Mouse (Mus musculus) cerebellum, adult 11 months (tissue): ENCODE measurements around the gene H1foo.

Source experiments
- DNase-seq: peaks from one replicate; pipeline ENCODE4 v3.0.0; 2022

Gene H1foo

GRCm38 (mm10) chr6:115987096-115987747, 42.5 kb downstream of the H1foo start:
- no peak for DNase-seq

- no peak for DNase-seq
These were observed 44.3 kb downstream of the H1foo start for GRCm38 (mm10) chr6:115989032-115989431.

GRCm38 (mm10) chr6:115989607-115990006, 44.9 kb downstream of the H1foo start:
- no peak for DNase-seq

DNA sequence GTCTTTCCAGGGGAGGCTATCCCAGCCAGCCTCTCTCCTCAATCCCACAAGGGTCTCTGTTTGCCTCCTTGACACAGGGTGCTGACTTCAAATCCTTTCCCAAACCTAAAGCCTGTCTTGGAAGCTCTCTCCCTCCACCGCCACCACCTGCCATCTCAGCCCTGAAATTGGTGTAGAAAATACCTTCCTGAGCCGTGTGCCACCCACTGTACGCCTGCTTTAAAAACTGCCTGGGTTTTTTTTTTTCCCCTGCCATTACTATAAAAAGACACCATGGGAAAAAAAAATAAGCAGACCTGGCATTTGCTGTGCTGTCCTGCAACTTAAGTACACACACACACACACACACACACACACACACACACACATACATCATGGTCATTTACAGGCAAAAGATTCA, 45.3 kb downstream of the H1foo start:
- DNase-seq = no peak

DNA sequence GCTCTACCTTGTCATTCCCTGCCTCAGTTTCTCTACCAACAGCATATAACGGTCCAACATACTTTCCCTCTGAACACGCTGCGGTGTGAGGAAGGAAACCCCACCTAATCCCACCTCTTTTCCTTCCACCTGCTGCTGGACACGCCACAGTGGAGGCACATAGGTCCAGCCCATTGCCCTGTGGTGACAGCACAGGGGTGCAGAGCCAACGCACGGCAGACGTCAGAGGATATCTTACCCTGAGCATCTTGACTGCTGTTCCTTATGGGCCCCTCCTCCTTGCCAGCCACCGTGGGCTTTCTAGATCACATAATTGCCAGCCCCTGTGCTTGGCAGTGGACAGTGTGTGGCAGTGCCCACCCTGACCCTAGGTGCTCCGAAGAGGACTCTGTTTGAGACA, 45.7 kb downstream of the H1foo start:
- DNase-seq = no peak

GRCm38 (mm10) chr6:115991108-115991880, 46.6 kb downstream of the H1foo start:
- no peak for DNase-seq

GRCm38 (mm10) chr6:115991881-115992620, 47.3 kb downstream of the H1foo start:
- no peak for DNase-seq

DNA sequence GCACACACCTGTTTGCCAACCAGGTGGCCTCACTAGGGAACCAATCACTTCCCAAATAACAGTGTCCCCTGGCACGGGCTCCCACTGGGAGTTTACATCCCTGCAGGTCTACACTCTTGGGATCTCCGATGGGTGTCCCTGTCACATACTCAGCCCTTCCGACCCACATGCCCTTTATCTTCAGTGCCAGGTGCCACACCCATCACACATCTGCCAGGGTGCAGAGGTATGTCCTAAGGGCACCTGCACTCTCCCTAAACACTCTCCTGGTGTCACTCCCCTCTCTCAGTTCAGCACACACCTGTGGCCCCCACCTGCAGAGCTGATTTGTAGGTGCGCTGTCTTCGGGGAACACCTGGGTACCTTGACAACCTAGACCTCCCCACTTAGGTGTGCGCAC, 48.2 kb downstream of the H1foo start:
- DNase-seq = no peak

DNA sequence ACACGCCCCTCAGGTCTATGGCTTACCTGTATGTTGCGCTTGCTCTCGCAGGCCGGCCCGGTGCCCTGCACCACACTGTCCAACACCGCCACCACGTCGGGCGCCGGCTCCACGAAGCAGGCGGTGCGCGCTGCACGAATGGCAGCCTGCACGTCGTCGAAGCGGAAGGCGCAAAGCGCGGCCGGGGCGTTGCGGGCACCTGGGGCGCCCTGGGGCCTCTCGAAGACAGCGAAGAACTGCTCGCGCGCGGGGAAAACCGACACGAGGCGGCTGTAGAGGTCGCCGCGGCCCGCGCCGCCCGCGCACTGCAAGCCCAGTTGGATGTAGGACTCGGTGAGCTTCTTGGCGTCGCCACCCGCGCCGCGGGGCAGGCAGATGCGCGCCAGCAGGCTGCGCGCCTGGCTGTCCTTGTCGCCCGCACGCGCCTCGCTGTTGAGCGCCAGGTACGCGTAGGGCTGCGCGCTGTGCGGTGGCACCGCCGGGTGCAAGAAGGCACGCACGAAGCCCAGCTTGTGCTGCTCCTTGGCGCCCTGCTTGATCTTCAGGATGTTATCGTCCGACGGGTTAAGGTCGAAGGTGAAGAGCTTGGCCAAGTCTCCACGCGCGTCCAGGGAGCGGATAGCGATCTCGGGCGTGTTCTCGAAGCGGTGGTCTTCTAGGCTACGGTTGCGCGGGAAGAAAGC, 48.9 kb downstream of the H1foo start:
- DNase-seq = no peak

- DNase-seq = peak; percentile 54
These were observed 49.6 kb downstream of the H1foo start for GRCm38 (mm10) chr6:115994146-115994876.

- peak; percentile 84 for DNase-seq
These were observed 50.3 kb downstream of the H1foo start, which contains the start of gene Plxnd1 for GRCm38 (mm10) chr6:115994877-115995520. TSS of gene Plxnd1 (minus strand) at chr6:115995005.

DNA sequence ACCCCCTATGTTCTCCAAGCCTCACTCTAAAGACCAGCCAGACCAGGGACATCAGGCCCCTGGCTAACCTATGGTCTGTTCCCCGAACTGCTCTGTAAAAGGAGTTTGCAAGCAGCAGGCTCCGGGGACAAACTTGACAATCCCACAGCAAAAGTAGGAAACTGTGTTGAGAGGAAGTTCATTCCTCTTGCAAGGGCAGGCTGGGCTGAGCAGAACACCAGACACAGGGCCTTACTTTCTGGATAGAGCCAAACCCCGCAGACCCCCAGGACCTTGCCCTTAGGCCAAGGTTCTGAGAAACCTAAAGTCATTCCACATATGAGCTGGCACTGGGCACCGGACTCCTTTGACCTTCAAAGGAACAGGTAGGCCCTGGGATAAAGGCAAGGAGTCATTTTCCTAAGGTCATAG, 50.8 kb downstream of the H1foo start:
- no peak for DNase-seq

DNA sequence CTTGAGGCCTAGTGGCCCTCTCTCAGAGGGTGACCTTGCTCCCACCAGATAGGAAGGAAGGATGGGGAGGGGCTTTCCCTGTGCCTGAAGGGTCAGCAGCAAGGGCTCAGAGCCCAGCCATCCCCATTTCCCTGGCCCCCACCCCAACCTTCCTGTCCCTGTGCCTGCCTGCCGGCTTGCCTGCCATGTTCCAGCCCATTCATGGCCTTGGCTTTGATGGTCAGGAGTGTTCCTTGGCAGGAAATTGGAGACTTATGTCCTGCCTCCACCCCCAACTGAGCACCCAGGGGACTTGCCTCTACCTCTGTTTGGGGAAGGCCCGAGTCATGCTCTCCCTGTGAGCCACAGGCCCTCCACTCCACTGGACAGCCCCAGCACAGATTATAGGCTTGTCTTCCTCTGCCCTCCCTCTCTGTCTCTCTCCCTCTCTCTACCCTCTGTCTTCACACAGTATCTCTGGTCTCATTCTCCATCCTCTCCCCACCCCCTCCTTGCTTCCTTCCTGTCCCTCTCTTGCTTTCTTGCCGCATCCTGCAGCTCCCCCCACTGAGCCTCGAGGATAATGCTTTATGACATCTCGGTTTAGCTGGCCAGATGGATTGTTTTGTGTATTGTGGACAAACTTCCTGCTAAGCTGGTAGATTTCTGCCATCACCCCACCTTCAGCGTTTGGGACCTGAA, 51.6 kb downstream of the H1foo start:
- no peak for DNase-seq

DNA sequence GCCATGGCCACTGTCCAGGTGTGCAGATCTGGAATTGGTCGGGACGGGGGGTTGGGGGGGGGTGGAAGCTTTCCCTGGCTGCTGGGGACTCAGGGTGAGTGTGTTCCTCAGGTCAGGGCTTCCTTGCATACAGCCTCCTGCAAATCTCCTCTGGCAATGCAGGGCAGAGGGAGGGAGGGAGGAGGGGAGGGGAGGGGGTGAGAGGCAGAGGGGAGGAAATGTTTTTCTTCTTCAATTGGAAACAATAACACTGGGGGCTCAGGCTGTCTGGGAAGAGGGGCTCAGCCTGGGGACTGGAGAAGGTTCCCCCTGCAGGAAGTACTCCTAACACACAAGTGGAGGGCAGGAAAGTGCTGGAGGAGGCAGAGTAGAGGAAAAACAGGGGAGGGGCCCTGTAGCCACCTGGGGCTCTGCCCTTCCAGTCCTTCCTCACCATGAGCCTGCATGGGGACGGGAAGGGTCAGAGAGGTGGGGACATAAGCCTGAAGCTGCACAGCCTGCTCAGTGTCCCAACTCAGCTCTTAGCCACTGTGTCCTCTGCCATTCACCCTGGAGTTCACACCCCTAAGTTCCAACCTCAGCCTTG, 53.1 kb downstream of the H1foo start:
- DNase-seq = no peak

DNA sequence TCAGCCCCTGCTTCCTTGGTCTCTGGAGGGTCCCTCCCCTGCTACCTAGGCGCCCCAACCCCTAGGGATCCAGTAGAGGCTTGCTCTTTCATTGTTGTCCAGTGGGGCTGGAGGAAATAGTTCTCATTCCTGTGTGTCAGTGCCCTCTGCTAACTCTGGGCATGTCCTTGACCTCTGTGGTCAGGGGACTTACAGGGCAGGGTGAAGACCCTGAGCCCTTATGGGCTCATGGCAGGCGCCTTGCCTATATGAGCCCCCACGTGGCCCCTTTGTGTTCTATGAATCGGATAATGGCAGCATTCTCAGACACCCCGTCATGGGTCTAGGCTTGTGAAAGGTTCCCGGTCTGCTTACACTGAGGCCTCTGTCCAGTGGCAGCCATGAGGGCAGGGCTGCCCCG, 54.0 kb downstream of the H1foo start:
- DNase-seq = no peak

- no peak for DNase-seq
These were observed 54.5 kb downstream of the H1foo start for GRCm38 (mm10) chr6:115999227-115999626.
